Mouse (Mus musculus) ES-E14 (cell line): ENCODE results near the gene Agap3. TPM values are rescaled to one million over a fixed set of nuclear protein-coding genes. Genes with fewer than 3 reads are reported as not detected.

ENCODE experiments used
- DNase-seq: peaks from one replicate; pipeline ENCODE4 v3.0.0-alpha.2; 2013; ENCODE audit warnings: low read depth, low spot score
- H3K27ac ChIP-seq: 2 replicates; pipeline ENCODE4 v1.5.1; 2012; ENCODE audit warnings: low read depth, mild to moderate bottlenecking, low read length, moderate library complexity, mixed read lengths; ENCODE audit not compliant: poor library complexity, insufficient read depth, severe bottlenecking
- H3K36me3 ChIP-seq: 2 replicates; pipeline ENCODE4 v1.6.1; 2012; ENCODE audit warnings: mild to moderate bottlenecking, low read length, moderate library complexity, mixed read lengths; ENCODE audit not compliant: control insufficient read depth, poor library complexity, insufficient read depth, severe bottlenecking
- H3K4me1 ChIP-seq, 2 experiments: fragments of 150-350 bp in 1 of 2; sonication (generic) in 1 of 2; 2 replicates each; pipeline ENCODE4 v1.6.1; 2012; ENCODE audit warnings: low read length in 2 of 2, mild to moderate bottlenecking in 1 of 2, mixed read lengths in 1 of 2; ENCODE audit not compliant: control insufficient read depth in 2 of 2, insufficient read depth in 2 of 2, poor library complexity in 1 of 2
- H3K4me3 ChIP-seq, 2 experiments: fragments of 150-350 bp in 1 of 2; sonication (generic) in 1 of 2; 2 replicates each; pipeline ENCODE4 v1.5.1; 2012; ENCODE audit warnings: low read length in 2 of 2, low read depth in 1 of 2, mild to moderate bottlenecking in 1 of 2, mixed read lengths in 1 of 2; ENCODE audit not compliant: insufficient read depth in 1 of 2, poor library complexity in 1 of 2, severe bottlenecking in 1 of 2
- H3K9ac ChIP-seq: 2 replicates; pipeline ENCODE4 v1.6.1; 2012; ENCODE audit warnings: low read depth, mild to moderate bottlenecking, low read length, mixed read lengths; ENCODE audit not compliant: poor library complexity, insufficient read depth, severe bottlenecking
- H3K9me3 ChIP-seq: fragments of 150-350 bp; sonication (generic); 2 replicates; pipeline ENCODE4 v1.6.1; 2012; ENCODE audit warnings: low read depth, mild to moderate bottlenecking, low read length; ENCODE audit not compliant: control insufficient read depth, insufficient read depth
- CHD2 ChIP-seq: IDR thresholded peaks from 2 replicates; pipeline ENCODE4 v1.6.1; 2014; ENCODE audit warnings: mild to moderate bottlenecking, low read depth, low read length, inconsistent platforms
- HCFC1 ChIP-seq: IDR thresholded peaks from 2 replicates; pipeline ENCODE4 v1.6.1; 2012; ENCODE audit warnings: low read length, inconsistent platforms, borderline replicate concordance; ENCODE audit not compliant: insufficient read depth
- MAFK ChIP-seq: IDR thresholded peaks from 2 replicates; pipeline ENCODE4 v1.6.1; 2014; ENCODE audit warnings: mild to moderate bottlenecking, low read depth, low read length, inconsistent platforms; ENCODE audit not compliant: insufficient read depth
- ZC3H11A ChIP-seq: IDR thresholded peaks from 2 replicates; pipeline ENCODE4 v1.6.1; 2012; ENCODE audit warnings: low read depth, mild to moderate bottlenecking, inconsistent platforms, low read length, borderline replicate concordance
- ZNF384 ChIP-seq: IDR thresholded peaks from 2 replicates; pipeline ENCODE4 v1.6.1; 2012; ENCODE audit warnings: low read depth, low read length, inconsistent platforms
- in situ Hi-C, 2 experiments: fragments of 600-800 bp; cut with MboI; formaldehyde crosslinking; loops; one replicate each; pipeline ENCODE4 v1.15.1; 2025; ENCODE audit warnings: low sequenced_read_pairs in 2 of 2, inconsistent platforms in 1 of 2; ENCODE audit not compliant: unreplicated experiment in 2 of 2
- total RNA-seq: library from RNA; depleted of rRNA; stranded (reverse); fragments of 300-350 nt; gene quantifications from 2 replicates; pipeline ENCODE4 v1.2.3, GENCODE M21; 2012

Agap3 gene
- total RNA-seq, 1 experiment = 51.2 TPM

- peaks cover 0 to 2% of the 10 kb centered on the region in 2 experiments; a peak in 1 of 4 replicates for H3K4me1 ChIP-seq
- H3K4me3 ChIP-seq = no peak overlapping the region
- H3K9me3 ChIP-seq = no peaks in the 10 kb centered on the region
- no peak overlapping the region for H3K27ac ChIP-seq
- peaks cover 24% of the 10 kb centered on the region for H3K36me3 ChIP-seq
- DNase-seq = no peak
- no peak overlapping the region for H3K9ac ChIP-seq
- no peak for TF ChIP-seq CHD2
- no peak for TF ChIP-seq ZC3H11A
- no peak for TF ChIP-seq MAFK
- no peak for TF ChIP-seq HCFC1
- no peak for TF ChIP-seq ZNF384
- in situ Hi-C loops = no loop called here
Observed at GRCm38 (mm10) chr5:24495019-24495418, 43.0 kb downstream of the Agap3 start.

GRCm38 (mm10) chr5:24496756-24497155 is 44.8 kb downstream of the Agap3 start:
- no peaks in the 10 kb centered on the region for H3K9me3 ChIP-seq
- TF ChIP-seq ZC3H11A = no peak
- no peak for TF ChIP-seq ZNF384
- no peak for TF ChIP-seq CHD2
- TF ChIP-seq HCFC1 = no peak
- no peak for TF ChIP-seq MAFK
- peaks cover 0 to 2% of the 10 kb centered on the region in 2 experiments; a peak in 1 of 4 replicates for H3K4me1 ChIP-seq
- H3K27ac ChIP-seq = no peak overlapping the region
- no peak overlapping the region for H3K9ac ChIP-seq
- H3K4me3 ChIP-seq = no peak overlapping the region
- in situ Hi-C loops = no loop called here
- DNase-seq = no peak
- H3K36me3 ChIP-seq = peaks cover 34% of the 10 kb centered on the region

- Histone ChIP-seq H3K9me3 (no peaks in the 10 kb centered on the region), H3K27ac (no peak overlapping the region), H3K9ac (no peak overlapping the region), H3K4me3 (no peak overlapping the region), H3K36me3 (peaks cover 39% of the 10 kb centered on the region), H3K4me1 (peaks cover 0 to 2% of the 10 kb centered on the region in 2 experiments; a peak in 1 of 4 replicates)
- TF ChIP-seq CHD2 = no peak
- no peak for TF ChIP-seq HCFC1
- TF ChIP-seq ZC3H11A = no peak
- no peak for TF ChIP-seq MAFK
- no peak for TF ChIP-seq ZNF384
- no peak for DNase-seq
- in situ Hi-C loops = no loop called here
Observed at GRCm38 (mm10) chr5:24497526-24497925, 45.5 kb downstream of the Agap3 start.

- no peak overlapping the region for H3K4me3 ChIP-seq
- no peak overlapping the region for H3K9ac ChIP-seq
- H3K36me3 ChIP-seq = peaks cover 32% of the 10 kb centered on the region
- in situ Hi-C loops = no loop called here
- H3K27ac ChIP-seq = no peak overlapping the region
- TF ChIP-seq MAFK (no peak), CHD2 (no peak), ZNF384 (no peak), HCFC1 (no peak), ZC3H11A (no peak)
- no peaks in the 10 kb centered on the region; the same call in 1 of the 2 replicates for H3K9me3 ChIP-seq
- DNase-seq = no peak
- H3K4me1 ChIP-seq = peaks cover 0 to 2% of the 10 kb centered on the region in 2 experiments; a peak in 1 of 4 replicates
Observed at GRCm38 (mm10) chr5:24499113-24499512, 47.1 kb downstream of the Agap3 start.

- Histone ChIP-seq H3K36me3 (peaks cover 30% of the 10 kb centered on the region), H3K4me3 (no peak overlapping the region), H3K4me1 (peaks cover 0 to 4% of the 10 kb centered on the region in 2 experiments; a peak in 1 of 4 replicates), H3K9ac (no peak overlapping the region), H3K27ac (no peak overlapping the region), H3K9me3 (no peaks in the 10 kb centered on the region; the same call in 1 of the 2 replicates)
- no peak for DNase-seq
- in situ Hi-C loops = no loop called here
- no peak for TF ChIP-seq CHD2
- TF ChIP-seq ZNF384 = no peak
- no peak for TF ChIP-seq MAFK
- TF ChIP-seq ZC3H11A = no peak
- TF ChIP-seq HCFC1 = no peak
Observed at GRCm38 (mm10) chr5:24500851-24501250, 48.9 kb downstream of the Agap3 start.
